Mouse (Mus musculus): ENCODE results near the gene Ap1b1. TPM values are rescaled to one million over a fixed set of nuclear protein-coding genes. Genes with fewer than 3 reads are reported as not detected.

Gene Ap1b1
- total RNA-seq (2014; fragmentation: Nextera tagmentation) (44.9 and 46.4 TPM in 2 replicates), total RNA-seq (2017) (23.4 and 35.8 TPM in 2 replicates)

DNA sequence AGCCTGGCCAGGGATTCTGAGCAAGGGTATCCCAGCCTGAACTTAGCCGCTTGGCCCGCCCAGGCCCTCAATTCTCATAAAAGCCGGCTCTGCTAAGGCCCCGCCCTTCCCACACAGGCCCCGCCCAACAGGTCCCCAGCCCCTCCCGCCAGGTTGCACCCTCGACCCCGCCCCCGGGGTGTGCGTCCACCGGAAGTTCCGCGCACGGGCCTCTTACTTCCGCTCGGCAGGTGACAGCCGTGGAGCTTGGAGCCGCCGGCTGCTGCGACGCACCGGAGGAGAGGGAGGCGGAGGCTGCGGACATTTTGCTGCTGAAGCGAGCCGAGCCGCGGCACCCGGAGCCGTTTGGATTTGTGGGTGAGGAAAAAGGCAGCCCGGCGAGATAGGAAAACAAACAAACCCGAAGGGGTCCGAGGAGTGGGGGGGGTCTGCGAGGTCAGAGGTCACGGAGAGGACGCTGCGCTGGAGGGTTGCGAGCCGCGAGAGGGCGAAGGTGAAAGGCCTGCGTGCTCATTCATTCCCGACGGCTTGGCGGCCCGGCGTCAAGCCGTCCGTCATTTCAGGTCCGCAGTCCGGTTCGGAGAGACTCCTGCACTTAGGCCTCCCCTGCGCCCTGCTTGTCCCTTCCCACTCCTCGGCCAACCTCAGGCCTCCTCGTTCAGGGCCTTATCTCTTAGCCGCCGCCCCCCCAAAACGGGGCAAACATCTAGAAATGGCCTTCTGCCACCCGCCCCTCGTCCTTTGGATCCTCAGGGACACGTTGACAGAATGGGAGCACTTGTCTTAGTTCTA, at the start of gene Ap1b1:
Gene Ap1b1, plus strand, starts transcription at position 130 of the 792 bp plus-strand sequence.
- peak; percentile 90 for ATAC-seq (replicated peaks; ENCODE audit: poor library complexity, severe bottlenecking)

DNA sequence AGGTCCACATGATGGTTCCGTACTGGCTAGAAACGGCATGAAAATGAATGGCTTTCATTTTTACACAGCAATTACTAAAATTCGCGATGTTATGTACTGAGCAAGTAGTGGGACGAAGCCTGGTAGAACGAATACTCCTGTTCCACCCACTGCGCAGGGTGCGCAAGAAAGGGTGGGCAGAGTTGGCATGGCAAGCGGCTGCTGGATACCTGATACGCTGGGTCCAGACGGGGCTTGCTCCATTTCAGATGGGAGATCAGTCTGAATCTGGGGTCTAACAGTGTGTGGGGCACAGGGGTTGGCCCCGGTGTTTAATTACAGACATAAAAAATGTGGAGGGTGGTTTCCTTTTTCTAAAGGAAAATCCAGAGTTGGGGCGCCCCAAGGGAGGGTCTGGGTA, 40.1 kb upstream of the Ap1b1 start:
- ATAC-seq (replicated peaks; ENCODE audit: poor library complexity, severe bottlenecking), result no peak; the same call in 1 of the 2 replicates

GRCm38 (mm10) chr11:4946947-4947812, 39.4 kb upstream of the Ap1b1 start:
- peak; percentile 68 for ATAC-seq (replicated peaks; ENCODE audit: poor library complexity, severe bottlenecking)

DNA sequence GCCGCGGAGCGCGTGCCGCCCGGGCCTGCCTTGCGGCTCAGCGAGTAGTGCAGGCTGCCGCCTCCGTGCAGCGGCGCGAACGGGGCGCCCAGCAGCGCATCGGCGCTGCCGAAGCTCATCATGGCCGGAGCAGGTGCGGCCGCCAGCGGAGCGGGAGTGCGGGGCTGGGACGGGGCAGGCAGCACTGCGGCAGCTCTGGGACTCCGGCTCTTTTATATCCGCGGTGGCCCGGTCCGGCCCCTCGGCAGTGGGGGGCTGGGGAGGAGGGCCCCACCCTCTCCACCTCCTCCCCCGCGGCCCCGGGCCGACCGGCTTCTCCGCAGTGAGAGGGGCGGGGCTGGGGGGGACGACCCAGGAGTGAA, 38.8 kb upstream of the Ap1b1 start, which contains the start of gene Nefh:
Gene Nefh, minus strand, starts transcription at position 252 of the 362 bp plus-strand sequence.
- no peak for ATAC-seq (replicated peaks; ENCODE audit: poor library complexity, severe bottlenecking)

GRCm38 (mm10) chr11:4948792-4949191, 37.8 kb upstream of the Ap1b1 start:
- no peak for ATAC-seq (replicated peaks; ENCODE audit: poor library complexity, severe bottlenecking)

DNA sequence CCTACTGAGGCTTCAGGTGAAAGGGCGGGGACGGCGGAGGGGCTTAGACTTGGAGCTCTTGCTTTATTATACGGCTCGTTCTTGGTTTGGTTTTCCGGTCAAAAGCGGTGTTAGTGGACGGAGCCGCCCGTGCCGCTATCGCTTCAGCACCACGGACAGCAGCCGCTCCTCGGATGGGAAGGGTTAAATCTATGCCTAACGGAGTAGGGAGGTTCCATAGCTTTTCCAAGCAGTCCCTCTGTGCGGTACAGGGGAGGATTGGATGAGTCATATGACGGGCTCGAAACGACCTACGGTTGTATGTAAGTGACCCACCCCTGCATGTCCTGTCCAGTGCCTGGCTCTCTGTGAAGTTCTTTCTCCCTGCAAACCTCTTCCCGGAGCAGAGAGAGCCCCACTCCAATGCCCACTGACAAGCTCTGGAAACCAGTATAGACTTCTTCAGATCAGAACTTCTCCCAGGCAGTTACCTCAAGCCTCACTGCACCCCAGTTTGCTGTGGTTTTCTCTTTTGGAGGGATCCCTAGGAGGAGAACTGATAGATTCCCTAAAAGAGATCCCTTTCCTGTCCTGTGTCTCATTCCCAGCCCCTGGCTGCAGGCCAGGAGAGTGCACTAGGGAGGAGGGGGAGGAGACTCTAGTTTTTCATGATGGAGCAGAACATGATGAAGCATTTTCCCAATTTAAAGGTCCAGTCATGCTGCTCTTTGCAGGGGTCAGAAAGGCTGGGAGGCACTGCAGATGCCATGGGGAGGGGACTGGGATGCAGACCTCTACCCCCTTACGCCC, 37.2 kb upstream of the Ap1b1 start:
- 0 out of 2 replicates have a peak, but pooled peaks have one; percentile 30 for ATAC-seq (replicated peaks; ENCODE audit: poor library complexity, severe bottlenecking)

DNA sequence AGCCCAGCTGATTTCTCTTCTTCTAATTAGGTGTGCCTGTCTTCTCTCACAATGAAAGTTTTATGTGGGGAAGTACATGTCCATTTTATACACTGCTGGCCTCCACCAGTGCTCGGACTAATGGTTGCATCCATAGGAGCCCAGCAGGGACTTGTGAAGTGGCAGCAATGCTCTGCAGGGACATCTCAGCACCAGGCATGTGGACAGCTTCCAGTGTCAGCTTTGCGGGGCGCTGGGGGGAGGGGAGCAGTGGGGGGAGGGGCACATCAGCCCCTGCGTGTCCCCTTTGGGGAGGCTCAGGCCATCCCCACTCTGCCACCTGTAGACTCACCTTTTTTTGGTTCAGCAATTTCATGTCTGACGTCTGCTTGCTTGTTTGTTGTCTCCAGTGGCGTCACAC, 33.2 kb upstream of the Ap1b1 start:
- no peak for ATAC-seq (replicated peaks; ENCODE audit: poor library complexity, severe bottlenecking)

DNA sequence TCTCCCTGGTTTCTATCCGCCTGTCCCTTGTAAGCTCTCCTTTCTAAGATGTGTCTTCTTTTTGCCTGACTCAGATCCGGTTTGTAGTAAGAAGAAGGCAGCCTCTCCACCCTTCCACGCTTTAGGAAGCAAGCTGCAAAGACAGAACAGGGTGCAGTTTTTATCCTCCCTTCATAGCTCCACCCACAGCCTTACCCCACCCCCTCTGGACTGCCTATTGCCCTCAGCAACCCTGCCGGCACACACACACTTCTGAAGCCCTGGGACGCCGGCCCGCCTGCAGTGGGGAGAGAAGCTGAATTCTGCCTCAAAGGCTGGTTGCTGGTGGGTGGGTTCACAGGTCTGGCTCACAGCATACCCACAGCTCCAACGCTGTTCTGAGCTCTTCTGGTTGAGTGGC, 32.7 kb upstream of the Ap1b1 start:
- no peak for ATAC-seq (replicated peaks; ENCODE audit: poor library complexity, severe bottlenecking)

GRCm38 (mm10) chr11:4963099-4963808, 23.4 kb upstream of the Ap1b1 start:
- ATAC-seq (replicated peaks; ENCODE audit: poor library complexity, severe bottlenecking), result no peak

DNA sequence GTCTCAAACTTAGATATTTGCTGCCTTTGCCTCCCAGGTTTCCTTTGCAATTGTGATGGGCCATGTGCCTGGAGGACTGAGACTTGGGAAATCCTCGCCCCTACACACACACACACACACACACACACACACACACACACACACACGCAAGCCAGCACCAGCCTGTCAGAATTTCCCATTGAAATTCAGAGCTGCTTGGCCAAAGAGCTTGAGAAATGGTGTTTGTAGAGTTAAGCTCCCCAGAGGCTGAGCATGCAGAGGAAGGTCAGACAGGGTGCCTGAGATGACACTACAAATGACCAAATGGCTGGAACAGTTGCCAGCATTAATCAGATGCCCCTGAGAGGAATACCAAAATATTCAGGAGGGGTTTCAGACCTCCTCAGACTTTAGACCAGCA, 20.3 kb upstream of the Ap1b1 start:
- ATAC-seq (replicated peaks; ENCODE audit: poor library complexity, severe bottlenecking), result no peak

- no peak for ATAC-seq (replicated peaks; ENCODE audit: poor library complexity, severe bottlenecking)
Measured at GRCm38 (mm10) chr11:4966888-4967287, 19.7 kb upstream of the Ap1b1 start.

- ATAC-seq (replicated peaks; ENCODE audit: poor library complexity, severe bottlenecking), result no peak
Measured at GRCm38 (mm10) chr11:4967549-4967948, 19.1 kb upstream of the Ap1b1 start.

- no peak; the same call in 1 of the 2 replicates for ATAC-seq (replicated peaks; ENCODE audit: poor library complexity, severe bottlenecking)
Measured at GRCm38 (mm10) chr11:4968376-4968775, 18.2 kb upstream of the Ap1b1 start.

- peak; percentile 72 for ATAC-seq (replicated peaks; ENCODE audit: poor library complexity, severe bottlenecking)
Measured at GRCm38 (mm10) chr11:4972967-4973870, 13.4 kb upstream of the Ap1b1 start.

DNA sequence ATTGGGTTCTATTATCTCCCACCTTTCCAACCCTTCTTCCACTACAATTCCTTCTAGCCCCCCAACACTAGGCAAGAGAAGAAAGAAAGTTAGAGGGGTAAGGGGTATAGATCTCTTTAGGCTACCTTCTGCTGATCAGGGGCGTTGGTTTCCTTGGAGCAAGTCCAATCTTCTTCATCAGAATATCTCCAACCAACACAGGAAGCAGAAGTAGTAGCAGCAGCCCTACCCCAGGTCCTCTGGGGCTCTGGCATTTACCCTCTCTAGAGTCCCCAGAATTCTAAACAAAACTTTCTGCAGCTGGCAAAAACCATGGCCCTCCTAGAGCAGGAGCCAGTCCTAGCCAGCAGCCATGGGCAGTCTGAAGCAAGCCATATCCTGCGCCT, 12.8 kb upstream of the Ap1b1 start:
- ATAC-seq (replicated peaks; ENCODE audit: poor library complexity, severe bottlenecking), result no peak

DNA sequence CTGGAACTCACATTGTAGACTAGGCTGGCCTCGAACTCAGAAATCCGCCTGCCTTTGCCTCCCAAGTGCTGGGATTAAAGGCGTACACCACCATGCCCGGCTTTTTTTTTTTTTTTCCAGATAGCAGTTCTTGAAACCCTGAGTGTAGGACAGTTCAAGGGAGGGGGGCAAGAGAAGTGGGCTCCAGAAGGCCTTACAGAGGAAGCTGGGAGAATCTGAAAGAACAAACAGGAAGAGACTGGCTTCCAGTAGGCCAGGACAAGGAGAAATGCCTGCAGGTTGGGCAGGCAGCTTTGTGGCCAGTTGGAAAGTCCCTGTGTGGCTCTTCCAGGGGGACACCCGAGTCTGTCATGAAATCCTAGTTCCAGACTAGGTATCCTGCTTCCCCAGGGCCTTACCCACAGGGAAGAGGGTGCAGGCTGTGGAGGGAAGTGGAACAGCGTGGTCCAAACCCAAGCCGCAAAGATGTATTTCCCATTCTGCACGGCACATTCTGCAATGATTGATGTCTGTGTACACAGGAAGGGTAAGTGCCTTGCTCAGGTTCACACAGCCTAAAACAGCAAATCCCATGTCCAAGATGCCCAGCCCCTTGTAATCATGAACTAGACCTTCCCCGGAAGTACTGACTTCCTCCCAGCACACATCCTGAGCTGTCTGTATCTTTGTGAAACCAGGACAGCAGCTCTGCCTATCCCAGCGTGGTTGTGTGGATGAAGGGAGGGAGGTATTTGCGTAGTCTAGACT, 12.1 kb upstream of the Ap1b1 start:
- ATAC-seq (replicated peaks; ENCODE audit: poor library complexity, severe bottlenecking), result peak; percentile 64

GRCm38 (mm10) chr11:4975623-4976022, 11.0 kb upstream of the Ap1b1 start:
- peak; percentile 43; the same call in 1 of the 2 replicates for ATAC-seq (replicated peaks; ENCODE audit: poor library complexity, severe bottlenecking)

DNA sequence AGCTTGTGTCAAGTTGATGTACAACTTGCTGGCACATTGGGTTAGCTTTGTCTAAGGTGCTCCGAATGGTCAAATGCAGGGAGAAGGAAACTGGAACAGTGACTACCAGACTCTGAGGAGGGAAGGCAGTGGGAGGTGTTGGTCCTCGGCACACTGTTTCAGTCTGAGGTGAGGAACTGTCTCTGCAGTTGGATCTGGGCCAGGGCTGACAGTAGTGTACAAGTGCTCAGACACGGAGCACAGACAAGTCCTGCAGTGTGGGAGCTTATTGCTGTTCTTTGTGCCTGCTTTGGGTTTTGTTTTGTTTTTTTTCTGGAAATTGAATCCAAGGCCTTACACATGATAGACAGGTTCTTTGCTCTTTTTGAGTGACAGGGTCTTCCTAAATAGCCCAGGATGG, 3.6 kb upstream of the Ap1b1 start:
- ATAC-seq (replicated peaks; ENCODE audit: poor library complexity, severe bottlenecking), result no peak

Data from granulocyte monocyte progenitor cell, adult 5-6 weeks (primary cell).